Mouse (Mus musculus) lung, postnatal 0 days (tissue): ENCODE measurements at regions not wholly inside any gene's neighbourhood (a gene's known extent, or its start where the extent isn't known, plus 50 kb on each side); places are given as distances from the start of the nearest gene placed in this dataset.

Experiments used
- ATAC-seq: fragments of 200-750 bp; cut with Nextera tagmentation; 2 replicates; pipeline ENCODE4 v1.8.0; 2017; ENCODE audit warnings: moderate library complexity
- DNase-seq: peaks from one replicate; pipeline ENCODE4 v3.0.0-alpha.2; 2016; ENCODE audit warnings: low spot score
- H3K27ac ChIP-seq: fragments of 300-500 bp; sonication (generic); 2 replicates; pipeline ENCODE4 v1.5.1; 2014; ENCODE audit warnings: antibody characterized with exemption, mild to moderate bottlenecking, low read length, mixed read lengths
- H3K27me3 ChIP-seq: fragments of 300-500 bp; sonication (generic); replicated peaks from 2 replicates; pipeline ENCODE4 v1.6.1; 2014; ENCODE audit warnings: low read length, mixed read lengths; ENCODE audit not compliant: insufficient read depth
- H3K36me3 ChIP-seq: fragments of 300-500 bp; sonication (generic); 2 replicates; pipeline ENCODE4 v1.6.1; 2014; ENCODE audit warnings: low read length, mixed read lengths; ENCODE audit not compliant: insufficient read depth
- H3K4me1 ChIP-seq: fragments of 300-500 bp; sonication (generic); 2 replicates; pipeline ENCODE4 v1.6.1; 2014; ENCODE audit warnings: antibody characterized with exemption, low read depth, low read length, mixed read lengths; ENCODE audit not compliant: insufficient read depth
- H3K4me2 ChIP-seq: fragments of 300-500 bp; sonication (generic); replicated peaks from 2 replicates; pipeline ENCODE4 v1.6.1; 2014; ENCODE audit warnings: low read depth, mild to moderate bottlenecking, low read length, moderate library complexity, mixed read lengths
- H3K4me3 ChIP-seq: fragments of 300-500 bp; sonication (generic); 2 replicates; pipeline ENCODE4 v1.5.1; 2014; ENCODE audit warnings: low read depth, low read length
- H3K9ac ChIP-seq: fragments of 300-500 bp; sonication (generic); replicated peaks from 2 replicates; pipeline ENCODE4 v1.6.1; 2014; ENCODE audit warnings: low read depth, mild to moderate bottlenecking
- H3K9me3 ChIP-seq: fragments of 300-500 bp; sonication (generic); 2 replicates; pipeline ENCODE4 v1.6.1; 2016; ENCODE audit warnings: low read length, mixed read lengths
- CTCF ChIP-seq: IDR thresholded peaks from 2 replicates; pipeline ENCODE4 v1.5.1; 2016; ENCODE audit warnings: antibody characterized with exemption, mild to moderate bottlenecking
- EP300 ChIP-seq: IDR thresholded peaks from 2 replicates; pipeline ENCODE4 v1.6.1; 2016; ENCODE audit warnings: antibody characterized with exemption, mild to moderate bottlenecking, control low read depth
- WGBS: fragments of 180-500 bp; shearing (Covaris S2); extraction: QIAGEN DNeasy Blood & Tissue Kit; methylation state at CpG from one replicate; pipeline ENCODE4 v1.1.7; 2014; 5-methylcytosine and 5-hydroxymethylcytosine counted together

DNA sequence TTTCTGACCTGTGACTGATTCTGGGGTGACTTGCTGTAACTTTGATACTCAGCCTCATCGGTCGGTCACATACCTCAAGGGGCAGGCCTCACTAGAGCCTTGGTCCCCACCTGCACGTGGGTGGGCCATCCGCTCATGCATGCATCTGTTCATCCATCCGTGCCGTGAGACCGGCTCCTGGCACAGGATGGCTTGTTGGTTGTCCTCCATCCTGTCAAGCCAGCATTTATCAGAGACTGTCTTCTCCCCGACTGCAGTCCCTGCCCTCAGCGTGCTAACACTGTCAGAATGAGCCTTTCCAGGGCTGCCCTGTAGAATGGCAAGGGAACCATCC lies 146.2 kb upstream of the Rybp start:
- 76% methylated on average over 9 of the region's 9 CpGs for WGBS
- H3K9ac ChIP-seq: no peak overlapping the region
- no peak overlapping the region for H3K4me3 ChIP-seq
- H3K27me3 ChIP-seq: no peaks in the 10 kb centered on the region
- TF ChIP-seq CTCF (no peak), EP300 (no peak)
- no peak overlapping the region for H3K27ac ChIP-seq
- H3K36me3 ChIP-seq: no peaks in the 10 kb centered on the region
- no peak overlapping the region for H3K4me2 ChIP-seq
- no peak for ATAC-seq
- no peaks in the 10 kb centered on the region for H3K4me1 ChIP-seq
- no peaks in the 10 kb centered on the region for H3K9me3 ChIP-seq
- DNase-seq: no peak

DNA sequence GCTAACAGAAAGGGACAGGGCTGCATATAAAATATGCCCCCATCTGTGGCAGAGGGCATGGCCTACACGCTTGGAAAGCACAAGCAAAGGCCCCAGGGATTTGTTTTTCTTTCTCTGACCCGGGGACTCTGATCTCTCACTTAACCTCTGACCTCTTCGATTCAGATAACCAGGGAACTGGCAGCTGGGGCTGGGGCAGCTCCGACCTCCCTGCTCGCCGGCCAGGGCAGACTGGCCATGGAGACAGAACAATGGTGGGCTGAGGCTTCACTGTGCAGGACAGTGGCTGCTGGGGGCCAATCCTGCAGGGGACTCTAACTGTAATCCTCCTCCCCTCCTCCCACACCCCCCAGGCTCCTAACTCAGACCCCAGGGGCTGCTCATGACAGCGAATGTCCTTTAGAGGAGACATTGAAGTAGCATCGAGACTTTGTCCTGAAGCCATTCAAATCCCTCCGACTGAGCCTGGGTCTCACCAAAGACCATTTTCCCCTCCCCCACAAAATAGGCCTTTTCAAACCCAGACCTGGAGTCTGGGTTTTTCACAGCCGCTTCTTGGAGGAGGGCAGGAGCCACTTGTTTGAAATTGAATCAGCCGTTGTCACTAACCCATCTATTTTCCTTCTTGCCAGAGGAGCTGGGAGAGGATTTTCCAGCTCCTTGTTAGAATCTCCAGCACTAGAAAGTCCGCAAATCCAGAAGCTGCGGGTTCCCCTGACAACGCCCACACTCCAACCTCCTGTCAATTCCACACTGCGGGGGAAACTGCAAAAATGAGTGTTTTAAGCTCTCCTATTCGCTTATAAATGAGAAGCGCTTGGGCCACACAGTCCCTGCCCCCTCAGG lies 145.6 kb upstream of the Rybp start:
- DNase-seq (no peak), ATAC-seq (no peak)
- WGBS: 52% methylated on average over 17 of the region's 17 CpGs
- TF ChIP-seq CTCF (no peak), EP300 (no peak)
- no peaks in the 10 kb centered on the region for H3K9me3 ChIP-seq
- no peak overlapping the region for H3K9ac ChIP-seq
- H3K27ac ChIP-seq: no peak overlapping the region
- H3K36me3 ChIP-seq: no peaks in the 10 kb centered on the region
- no peak overlapping the region for H3K4me2 ChIP-seq
- H3K4me1 ChIP-seq: no peaks in the 10 kb centered on the region
- no peaks in the 10 kb centered on the region for H3K27me3 ChIP-seq
- no peak overlapping the region for H3K4me3 ChIP-seq

DNA sequence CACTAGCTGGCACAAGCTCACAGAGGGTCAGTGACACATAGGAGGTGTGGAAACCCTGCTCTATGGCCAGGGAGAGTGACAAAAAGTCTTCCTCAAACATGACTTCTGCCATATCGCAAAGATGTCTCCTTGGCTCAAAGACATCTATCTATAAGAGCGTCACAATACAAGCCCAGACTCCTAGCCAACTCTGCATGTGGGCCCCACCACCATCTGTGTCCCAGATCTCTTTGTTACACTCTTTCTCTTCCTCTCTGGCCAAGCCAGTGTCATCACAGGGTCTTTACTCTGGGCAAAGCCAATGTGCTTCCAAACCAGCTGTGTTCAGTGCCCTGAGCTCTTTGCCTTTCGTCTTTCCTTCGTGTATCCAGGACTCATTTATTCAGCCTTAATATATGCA lies 143.0 kb upstream of the Rybp start:
- H3K36me3 ChIP-seq: no peaks in the 10 kb centered on the region
- DNase-seq: no peak
- 87% methylated on average over 4 of the region's 4 CpGs for WGBS
- no peak overlapping the region for H3K4me2 ChIP-seq
- H3K4me3 ChIP-seq: no peak overlapping the region
- H3K9ac ChIP-seq: no peak overlapping the region
- H3K27ac ChIP-seq: no peak overlapping the region
- no peaks in the 10 kb centered on the region for H3K9me3 ChIP-seq
- ATAC-seq: no peak
- H3K27me3 ChIP-seq: no peaks in the 10 kb centered on the region
- H3K4me1 ChIP-seq: no peaks in the 10 kb centered on the region
- TF ChIP-seq CTCF: no peak
- TF ChIP-seq EP300: no peak

DNA sequence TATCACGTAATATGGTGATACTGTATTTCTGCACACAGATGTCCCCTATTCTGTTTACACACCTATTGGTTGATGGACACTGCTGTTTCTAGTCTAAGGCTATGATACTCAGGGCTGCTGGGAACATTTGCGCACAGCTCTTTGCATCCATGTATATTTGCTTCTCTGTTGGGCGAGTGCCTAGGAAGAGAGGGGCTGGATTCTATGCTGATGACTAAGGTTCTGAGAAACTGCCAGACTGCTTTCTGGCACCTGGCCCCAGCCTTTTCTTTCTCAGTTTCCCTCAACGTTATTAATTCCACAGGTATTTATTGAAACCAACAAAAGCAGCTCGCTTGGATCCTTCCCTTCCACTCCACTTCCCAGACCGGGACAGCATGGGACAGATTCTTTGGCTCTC lies 142.2 kb upstream of the Rybp start:
- H3K27me3 ChIP-seq: no peaks in the 10 kb centered on the region
- H3K4me3 ChIP-seq: no peak overlapping the region
- H3K36me3 ChIP-seq: no peaks in the 10 kb centered on the region
- no peak for TF ChIP-seq EP300
- no peak for TF ChIP-seq CTCF
- H3K9me3 ChIP-seq: no peaks in the 10 kb centered on the region
- 78% methylated on average over 6 of the region's 6 CpGs for WGBS
- H3K4me1 ChIP-seq: no peaks in the 10 kb centered on the region
- no peak overlapping the region for H3K9ac ChIP-seq
- no peak overlapping the region for H3K4me2 ChIP-seq
- DNase-seq (no peak), ATAC-seq (no peak)
- no peak overlapping the region for H3K27ac ChIP-seq

DNA sequence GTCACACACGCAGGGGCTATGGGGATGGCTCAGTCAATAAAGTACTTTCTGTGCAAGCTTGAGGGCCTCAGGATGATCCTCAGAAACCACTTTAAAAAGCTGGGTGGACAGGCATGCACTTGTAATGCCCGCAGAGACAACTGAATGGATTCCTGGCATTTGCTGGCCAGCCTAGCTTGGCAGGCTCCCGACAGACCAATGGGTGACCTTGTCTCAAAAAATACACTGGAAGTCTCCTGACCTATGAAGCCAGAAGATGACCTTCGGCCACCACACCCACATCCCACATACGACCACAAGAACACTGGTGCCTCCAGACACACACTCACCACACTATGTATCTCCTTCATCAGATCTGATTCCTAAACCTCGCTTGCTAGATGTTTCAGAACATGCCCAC lies 141.5 kb upstream of the Rybp start:
- H3K27ac ChIP-seq: no peak overlapping the region
- 74% methylated on average over 6 of the region's 6 CpGs for WGBS
- H3K9ac ChIP-seq: no peak overlapping the region
- H3K9me3 ChIP-seq: no peaks in the 10 kb centered on the region
- no peak overlapping the region for H3K4me3 ChIP-seq
- no peaks in the 10 kb centered on the region for H3K4me1 ChIP-seq
- no peak overlapping the region for H3K4me2 ChIP-seq
- no peaks in the 10 kb centered on the region for H3K27me3 ChIP-seq
- no peak for DNase-seq
- no peak for ATAC-seq
- H3K36me3 ChIP-seq: no peaks in the 10 kb centered on the region
- TF ChIP-seq CTCF (no peak), EP300 (no peak)

DNA sequence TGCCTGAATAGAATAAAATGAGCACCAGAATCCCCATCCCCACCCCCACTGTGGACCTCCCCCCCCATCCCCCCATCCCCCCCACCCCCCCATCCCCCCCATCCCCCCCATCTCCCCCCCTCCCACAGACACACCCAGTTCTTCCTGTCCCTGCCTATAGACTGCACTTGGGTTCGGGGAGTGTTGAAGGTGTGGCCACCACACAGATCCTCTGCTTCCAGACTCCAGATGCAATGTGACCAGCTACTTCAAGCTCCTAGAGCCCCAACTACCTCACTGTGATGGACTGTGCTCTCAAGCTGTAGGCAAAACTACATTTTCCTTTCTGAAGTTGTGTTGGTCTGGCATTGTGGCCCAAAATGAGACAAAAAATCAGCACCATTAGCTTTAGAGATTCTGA lies 138.3 kb upstream of the Rybp start:
- H3K9ac ChIP-seq: no peak overlapping the region
- no peak for ATAC-seq

More for the DNA sequence above, 138.3 kb upstream of the Rybp start:
- H3K36me3 ChIP-seq: no peaks in the 10 kb centered on the region
- 83% methylated on average over 1 of the region's 1 CpGs for WGBS
- H3K4me3 ChIP-seq: no peak overlapping the region
- TF ChIP-seq EP300: no peak
- no peak for TF ChIP-seq CTCF
- no peak for DNase-seq
- H3K27ac ChIP-seq: no peak overlapping the region
- H3K9me3 ChIP-seq: no peaks in the 10 kb centered on the region
- no peak overlapping the region for H3K4me2 ChIP-seq
- no peaks in the 10 kb centered on the region for H3K4me1 ChIP-seq
- H3K27me3 ChIP-seq: no peaks in the 10 kb centered on the region
